Mouse (Mus musculus) R1 (cell line): ENCODE data around the gene Ttpal.

Experiments used
- DNase-seq: peaks from one replicate; pipeline ENCODE4 v3.0.0-alpha.2; 2018; ENCODE audit warnings: low read depth, low spot score

The Ttpal gene

GRCm38 (mm10) chr2:163661371-163661850 is 59.3 kb downstream of the Ttpal start:
- DNase-seq = no peak

DNA sequence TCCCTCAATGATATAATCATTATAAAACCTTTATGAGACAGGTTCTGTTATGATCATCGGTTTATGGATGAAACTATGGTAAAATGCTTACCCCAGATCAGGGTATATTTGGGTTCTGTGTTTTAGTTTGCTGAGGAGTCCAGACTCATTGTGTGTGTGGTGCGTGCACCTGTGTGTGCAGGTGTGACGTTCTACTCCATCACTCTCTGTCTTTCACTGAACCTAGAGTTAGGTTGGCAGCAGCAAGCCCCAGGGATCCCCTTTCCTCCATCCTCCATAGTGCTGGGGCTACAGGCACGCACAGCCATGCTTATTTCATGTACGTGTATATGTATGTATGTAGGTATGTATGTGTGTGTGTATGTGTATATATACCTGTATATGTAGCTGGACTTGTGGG is 60.0 kb downstream of the Ttpal start:
- DNase-seq = no peak

DNA sequence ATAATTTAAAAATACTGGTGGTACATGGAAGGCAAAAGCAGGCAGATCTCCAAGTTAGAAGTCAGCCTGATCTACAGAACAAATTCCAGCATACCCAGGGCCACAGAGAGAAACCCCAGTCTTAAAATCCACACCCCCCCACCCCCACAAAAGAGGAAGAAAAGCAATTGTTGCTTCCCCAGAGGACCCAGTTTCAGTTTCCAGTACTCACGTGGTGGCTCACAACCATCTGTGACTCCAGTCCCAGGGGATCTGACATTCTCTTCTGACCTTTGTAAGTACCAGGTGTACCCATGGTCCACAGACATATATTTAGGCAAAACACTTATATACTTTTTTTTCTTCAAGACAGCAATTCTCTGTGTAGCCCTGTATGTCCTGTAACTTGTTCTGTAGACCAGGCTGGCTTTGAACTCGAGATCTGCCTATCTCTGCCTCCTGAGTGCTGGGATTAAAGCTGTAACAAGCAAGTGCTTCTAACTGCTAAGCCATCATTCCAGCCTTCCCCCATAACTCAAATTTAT is 60.6 kb downstream of the Ttpal start:
- DNase-seq = no peak

GRCm38 (mm10) chr2:163663930-163664329 is 61.8 kb downstream of the Ttpal start:
- no peak for DNase-seq

- no peak for DNase-seq
These were observed 64.9 kb downstream of the Ttpal start for GRCm38 (mm10) chr2:163667045-163667444.
